Mouse (Mus musculus) stomach, postnatal 0 days (tissue): ENCODE data around the gene Gm15517.

Experiments
- CTCF ChIP-seq: IDR thresholded peaks from 2 replicates; pipeline ENCODE4 v1.5.1; 2016; ENCODE audit warnings: antibody characterized with exemption, low read depth, mild to moderate bottlenecking, moderate library complexity
- EP300 ChIP-seq: optimal IDR thresholded peaks from 2 replicates; pipeline ENCODE3; 2016; ENCODE audit warnings: antibody characterized with exemption

DNA sequence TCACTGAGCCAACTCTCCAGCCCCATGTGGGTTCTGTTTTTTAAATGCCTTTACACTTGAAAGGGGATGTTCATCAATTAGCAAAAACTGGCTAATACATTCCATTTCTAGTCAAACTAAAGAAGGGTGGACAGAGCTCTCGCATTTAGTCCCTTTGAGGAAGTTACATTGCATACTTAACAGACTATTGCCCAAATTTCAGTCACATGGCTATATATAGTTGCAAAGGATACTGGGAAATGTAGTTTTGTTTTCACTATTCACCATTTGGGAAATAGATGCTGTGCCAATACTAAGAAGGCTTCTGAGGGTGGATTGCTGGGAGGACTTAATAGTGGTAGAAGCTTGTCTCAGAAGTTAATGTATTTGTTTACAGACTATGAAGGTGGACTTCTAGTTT, 19.7 kb downstream of the Gm15517 start:
- no peak for TF ChIP-seq CTCF
- TF ChIP-seq EP300, result no peak
